Mouse (Mus musculus): Measurements from ENCODE around the gene Hcn2. TPM values are rescaled to one million over a fixed set of nuclear protein-coding genes. Genes with fewer than 3 reads are reported as not detected.

The Hcn2 gene
- polyA plus RNA-seq (2014; fragmentation: Nextera tagmentation; extraction: Ambion mirVana) = 0.22 TPM in 2 replicates

- DNase-seq (ENCODE audit: low spot score, missing footprints) = no peak
- H3K4me2 ChIP-seq = peak within 1 kb of the TSS; percentile 92
- peak; percentile 61; the same call in 1 of the 2 replicates for ATAC-seq (ENCODE audit: low FRiP score)
- peaks cover 13% of the 10 kb centered on the region for H3K4me1 ChIP-seq (ENCODE audit: control insufficient read depth, insufficient read depth, low read length)
- H3K9me3 ChIP-seq (ENCODE audit: control insufficient read depth, low read length) = no peaks in the 10 kb centered on the region
- H3K27me3 ChIP-seq (ENCODE audit: control insufficient read depth, insufficient read depth, low read length) = peaks cover 41% of the 10 kb centered on the region
- 2% methylated on average over 63 of the region's 91 CpGs for WGBS
- H3K27ac ChIP-seq (ENCODE audit: low read depth, low read length) = no peak within 1 kb of the TSS
- peaks cover 5% of the 10 kb centered on the region for H3K36me3 ChIP-seq (ENCODE audit: control insufficient read depth, insufficient read depth, low read length)
- H3K4me3 ChIP-seq (ENCODE audit: low read depth, low read length) = peak within 1 kb of the TSS; percentile 60
- H3K9ac ChIP-seq (ENCODE audit: low read length) = peak within 1 kb of the TSS; percentile 54
These were observed at the start of gene Hcn2 for GRCm38 (mm10) chr10:79716254-79716987. Hcn2 (plus strand) TSS chr10:79716634.

GRCm38 (mm10) chr10:79668076-79668475 lies 48.4 kb upstream of the Hcn2 start:
- ATAC-seq (ENCODE audit: low FRiP score) (no peak), DNase-seq (ENCODE audit: low spot score, missing footprints) (no peak)
- peaks cover 17% of the 10 kb centered on the region for H3K4me1 ChIP-seq (ENCODE audit: control insufficient read depth, insufficient read depth, low read length)
- peak overlapping the region; percentile 96; the same call in 1 of the 2 replicates for H3K27ac ChIP-seq (ENCODE audit: low read depth, low read length)
- WGBS = 86% methylated on average over 5 of the region's 5 CpGs
- no peak overlapping the region; the same call in 1 of the 2 replicates for H3K4me2 ChIP-seq
- H3K27me3 ChIP-seq (ENCODE audit: control insufficient read depth, insufficient read depth, low read length) = no peaks in the 10 kb centered on the region
- H3K4me3 ChIP-seq (ENCODE audit: low read depth, low read length) = no peak overlapping the region
- H3K9me3 ChIP-seq (ENCODE audit: control insufficient read depth, low read length) = no peaks in the 10 kb centered on the region
- H3K9ac ChIP-seq (ENCODE audit: low read length) = peak overlapping the region; percentile 33; the same call in 1 of the 2 replicates
- H3K36me3 ChIP-seq (ENCODE audit: control insufficient read depth, insufficient read depth, low read length) = no peaks in the 10 kb centered on the region

- H3K4me3 ChIP-seq (ENCODE audit: low read depth, low read length) = peak within 1 kb of the TSS; percentile 95
These were observed 47.5 kb upstream of the Hcn2 start, which contains the start of gene Tpgs1 for GRCm38 (mm10) chr10:79668771-79669575. Tpgs1 (plus strand) TSS chr10:79669369.

GRCm38 (mm10) chr10:79669576-79670057 lies 46.8 kb upstream of the Hcn2 start:
- Histone ChIP-seq H3K27me3 (ENCODE audit: control insufficient read depth, insufficient read depth, low read length) (no peaks in the 10 kb centered on the region), H3K4me3 (ENCODE audit: low read depth, low read length) (peak overlapping the region; percentile 95), H3K9me3 (ENCODE audit: control insufficient read depth, low read length) (no peaks in the 10 kb centered on the region), H3K36me3 (ENCODE audit: control insufficient read depth, insufficient read depth, low read length) (no peaks in the 10 kb centered on the region), H3K27ac (ENCODE audit: low read depth, low read length) (peak overlapping the region; percentile 96), H3K4me2 (peak overlapping the region; percentile 79), H3K9ac (ENCODE audit: low read length) (peak overlapping the region; percentile 92), H3K4me1 (ENCODE audit: control insufficient read depth, insufficient read depth, low read length) (peaks cover 17% of the 10 kb centered on the region)
- under 1% methylated on average over 47 of the region's 47 CpGs for WGBS
- ATAC-seq (ENCODE audit: low FRiP score) (peak; percentile 75), DNase-seq (ENCODE audit: low spot score, missing footprints) (peak; percentile 98)

More at GRCm38 (mm10) chr10:79668771-79669575, 47.5 kb upstream of the Hcn2 start, which contains the start of gene Tpgs1:
- Histone ChIP-seq H3K36me3 (ENCODE audit: control insufficient read depth, insufficient read depth, low read length) (no peaks in the 10 kb centered on the region), H3K4me1 (ENCODE audit: control insufficient read depth, insufficient read depth, low read length) (peaks cover 17% of the 10 kb centered on the region), H3K27me3 (ENCODE audit: control insufficient read depth, insufficient read depth, low read length) (no peaks in the 10 kb centered on the region), H3K4me2 (peak within 1 kb of the TSS; percentile 79), H3K9ac (ENCODE audit: low read length) (peak within 1 kb of the TSS; percentile 92), H3K27ac (ENCODE audit: low read depth, low read length) (peak within 1 kb of the TSS; percentile 96), H3K9me3 (ENCODE audit: control insufficient read depth, low read length) (no peaks in the 10 kb centered on the region)
- ATAC-seq (ENCODE audit: low FRiP score) (peak; percentile 80), DNase-seq (ENCODE audit: low spot score, missing footprints) (peak; percentile 100)
- WGBS = under 1% methylated on average over 45 of the region's 45 CpGs

GRCm38 (mm10) chr10:79670071-79670888 lies 46.2 kb upstream of the Hcn2 start:
- peak overlapping the region; percentile 79 for H3K4me2 ChIP-seq
- peak overlapping the region; percentile 95 for H3K4me3 ChIP-seq (ENCODE audit: low read depth, low read length)
- H3K9me3 ChIP-seq (ENCODE audit: control insufficient read depth, low read length) = no peaks in the 10 kb centered on the region
- DNase-seq (ENCODE audit: low spot score, missing footprints) (no peak), ATAC-seq (ENCODE audit: low FRiP score) (peak; percentile 25)
- WGBS = 37% methylated on average over 15 of the region's 15 CpGs
- no peak overlapping the region for H3K27ac ChIP-seq (ENCODE audit: low read depth, low read length)
- peaks cover 17% of the 10 kb centered on the region for H3K4me1 ChIP-seq (ENCODE audit: control insufficient read depth, insufficient read depth, low read length)
- H3K9ac ChIP-seq (ENCODE audit: low read length) = peak overlapping the region; percentile 92
- H3K27me3 ChIP-seq (ENCODE audit: control insufficient read depth, insufficient read depth, low read length) = no peaks in the 10 kb centered on the region
- no peaks in the 10 kb centered on the region for H3K36me3 ChIP-seq (ENCODE audit: control insufficient read depth, insufficient read depth, low read length)

- 65% methylated on average over 6 of the region's 6 CpGs for WGBS
- Histone ChIP-seq H3K36me3 (ENCODE audit: control insufficient read depth, insufficient read depth, low read length) (no peaks in the 10 kb centered on the region), H3K27me3 (ENCODE audit: control insufficient read depth, insufficient read depth, low read length) (no peaks in the 10 kb centered on the region), H3K4me3 (ENCODE audit: low read depth, low read length) (no peak overlapping the region), H3K27ac (ENCODE audit: low read depth, low read length) (no peak overlapping the region), H3K9me3 (ENCODE audit: control insufficient read depth, low read length) (no peaks in the 10 kb centered on the region), H3K4me2 (0 out of 2 replicates have a peak overlapping the region, but pooled peaks have one; percentile 11), H3K9ac (ENCODE audit: low read length) (no peak overlapping the region), H3K4me1 (ENCODE audit: control insufficient read depth, insufficient read depth, low read length) (peaks cover 17% of the 10 kb centered on the region)
- ATAC-seq (ENCODE audit: low FRiP score) (no peak), DNase-seq (ENCODE audit: low spot score, missing footprints) (no peak)
These were observed 44.9 kb upstream of the Hcn2 start for GRCm38 (mm10) chr10:79671396-79672087.

GRCm38 (mm10) chr10:79672088-79672455 lies 44.4 kb upstream of the Hcn2 start:
- ATAC-seq (ENCODE audit: low FRiP score) (no peak), DNase-seq (ENCODE audit: low spot score, missing footprints) (no peak)
- no peak overlapping the region for H3K9ac ChIP-seq (ENCODE audit: low read length)
- H3K36me3 ChIP-seq (ENCODE audit: control insufficient read depth, insufficient read depth, low read length) = no peaks in the 10 kb centered on the region
- H3K27ac ChIP-seq (ENCODE audit: low read depth, low read length) = no peak overlapping the region
- no peak overlapping the region for H3K4me2 ChIP-seq
- WGBS = 66% methylated on average over 3 of the region's 3 CpGs
- peaks cover 17% of the 10 kb centered on the region for H3K4me1 ChIP-seq (ENCODE audit: control insufficient read depth, insufficient read depth, low read length)
- no peaks in the 10 kb centered on the region for H3K27me3 ChIP-seq (ENCODE audit: control insufficient read depth, insufficient read depth, low read length)
- H3K9me3 ChIP-seq (ENCODE audit: control insufficient read depth, low read length) = no peaks in the 10 kb centered on the region
- no peak overlapping the region for H3K4me3 ChIP-seq (ENCODE audit: low read depth, low read length)

GRCm38 (mm10) chr10:79673054-79673453 lies 43.4 kb upstream of the Hcn2 start:
- Histone ChIP-seq H3K9ac (ENCODE audit: low read length) (no peak overlapping the region), H3K36me3 (ENCODE audit: control insufficient read depth, insufficient read depth, low read length) (no peaks in the 10 kb centered on the region), H3K27ac (ENCODE audit: low read depth, low read length) (no peak overlapping the region), H3K4me2 (no peak overlapping the region), H3K4me3 (ENCODE audit: low read depth, low read length) (no peak overlapping the region), H3K9me3 (ENCODE audit: control insufficient read depth, low read length) (no peaks in the 10 kb centered on the region), H3K27me3 (ENCODE audit: control insufficient read depth, insufficient read depth, low read length) (no peaks in the 10 kb centered on the region), H3K4me1 (ENCODE audit: control insufficient read depth, insufficient read depth, low read length) (peaks cover 17% of the 10 kb centered on the region)
- 94% methylated on average over 3 of the region's 3 CpGs for WGBS
- DNase-seq (ENCODE audit: low spot score, missing footprints) = no peak
- ATAC-seq (ENCODE audit: low FRiP score) = no peak

Measured in midbrain, embryonic 11.5 days (tissue).